Mouse (Mus musculus) ES-Bruce4 (cell line): ENCODE data around the gene Farp2.

ENCODE experiments used
- CTCF ChIP-seq: IDR thresholded peaks from one replicate; pipeline ENCODE4 v1.8.1; 2011; ENCODE audit warnings: low read depth, low read length
- POLR2A ChIP-seq: IDR thresholded peaks from one replicate; pipeline ENCODE4 v1.8.1; 2011; ENCODE audit warnings: low read length; ENCODE audit not compliant: insufficient read depth

DNA sequence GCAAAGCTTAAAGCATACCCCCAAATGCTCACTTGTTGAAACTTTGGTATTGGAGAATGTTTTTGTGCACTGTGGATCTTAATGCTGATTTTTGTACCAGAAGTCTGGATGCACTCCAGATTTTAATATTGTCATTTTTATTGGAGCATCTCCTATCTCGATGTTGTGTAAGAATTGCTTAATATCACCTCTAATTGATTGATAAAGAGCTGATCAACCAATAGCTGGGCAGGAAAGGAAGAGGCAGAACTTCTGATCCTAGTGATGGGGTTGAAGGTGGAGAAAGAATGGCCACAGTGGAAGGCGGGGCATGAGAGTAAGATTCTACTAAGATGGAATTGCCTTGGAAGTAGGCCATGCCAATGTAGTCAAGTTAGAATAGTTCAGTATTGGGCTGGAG lies 130.1 kb downstream of the Farp2 start:
- no peak for TF ChIP-seq POLR2A
- no peak for TF ChIP-seq CTCF
